Mouse (Mus musculus) liver, embryonic 15.5 days (tissue): ENCODE measurements around the gene Nosip. TPM values are rescaled to one million over a fixed set of nuclear protein-coding genes. Genes with fewer than 3 reads are reported as not detected.
"Not testable (repeated sequence)": the region's sequence is repeated elsewhere in the genome, so short reads cannot be mapped to it uniquely, and the experiment has no call there.

Experiments
- ATAC-seq: fragments of 200-750 bp; cut with Nextera tagmentation; 2 replicates; pipeline ENCODE4 v1.8.0; 2017; ENCODE audit warnings: moderate number of reproducible peaks, mild to moderate bottlenecking, moderate library complexity; ENCODE audit not compliant: insufficient read depth
- H3K27ac ChIP-seq: fragments of 300-500 bp; sonication (generic); replicated peaks from 2 replicates; pipeline ENCODE4 v1.5.1; 2015; ENCODE audit warnings: mild to moderate bottlenecking, inconsistent platforms
- H3K27me3 ChIP-seq: fragments of 300-500 bp; sonication (generic); 2 replicates; pipeline ENCODE4 v1.6.1; 2015; ENCODE audit warnings: mild to moderate bottlenecking, inconsistent platforms
- H3K36me3 ChIP-seq: fragments of 300-500 bp; sonication (generic); replicated peaks from 2 replicates; pipeline ENCODE4 v1.6.1; 2015; ENCODE audit warnings: moderate library complexity, mild to moderate bottlenecking, inconsistent platforms
- H3K4me1 ChIP-seq: fragments of 300-500 bp; sonication (generic); replicated peaks from 2 replicates; pipeline ENCODE4 v1.6.1; 2015; ENCODE audit warnings: inconsistent platforms
- H3K4me2 ChIP-seq: fragments of 300-500 bp; sonication (generic); 2 replicates; pipeline ENCODE4 v1.6.1; 2015; ENCODE audit warnings: moderate library complexity, mild to moderate bottlenecking, inconsistent platforms
- H3K4me3 ChIP-seq: fragments of 300-500 bp; sonication (generic); replicated peaks from 2 replicates; pipeline ENCODE4 v1.5.1; 2015; ENCODE audit warnings: mild to moderate bottlenecking, inconsistent platforms
- H3K9ac ChIP-seq: fragments of 300-500 bp; sonication (generic); 2 replicates; pipeline ENCODE4 v1.6.1; 2015; ENCODE audit warnings: moderate library complexity, mild to moderate bottlenecking, inconsistent platforms
- H3K9me3 ChIP-seq: fragments of 300-500 bp; sonication (generic); replicated peaks from 2 replicates; pipeline ENCODE4 v1.6.1; 2016; ENCODE audit warnings: inconsistent platforms
- WGBS: fragments of 180-500 bp; shearing (Covaris S2); methylation state at CpG from one replicate; pipeline ENCODE4 v1.1.7; 2015; ENCODE audit warnings: mixed read lengths; ENCODE audit not compliant: insufficient replicate concordance; 5-methylcytosine and 5-hydroxymethylcytosine counted together
- polyA plus RNA-seq: library from polyadenylated mRNA; unstranded; fragments of >200 nt; fragmentation: Nextera tagmentation; extraction: Ambion mirVana; gene quantifications from 2 replicates; pipeline ENCODE4 v1.2.1, GENCODE M21; 2015

Gene Nosip
- polyA plus RNA-seq, 1 experiment from 2014 or later, result 25.9 TPM

- ATAC-seq, result peak; percentile 84
- Histone ChIP-seq H3K4me2 (peak within 1 kb of the TSS; percentile 57), H3K9me3 (no peaks in the 10 kb centered on the region), H3K4me3 (peak within 1 kb of the TSS; percentile 42), H3K4me1 (peaks cover 21% of the 10 kb centered on the region), H3K36me3 (no peaks in the 10 kb centered on the region), H3K9ac (0 out of 2 replicates have a peak within 1 kb of the TSS, but pooled peaks have one; percentile 18), H3K27ac (peak within 1 kb of the TSS; percentile 78), H3K27me3 (no peaks in the 10 kb centered on the region)
- WGBS, result 44% methylated on average over 7 of the region's 7 CpGs
Observed at GRCm38 (mm10) chr7:45103652-45104180, 41.5 kb downstream of the Nosip start, which contains the start of gene Fcgrt. Gene Fcgrt, minus strand, starts transcription at chr7:45103851.

GRCm38 (mm10) chr7:45104941-45105340, 42.7 kb downstream of the Nosip start:
- H3K27ac ChIP-seq, result no peak overlapping the region
- no peaks in the 10 kb centered on the region for H3K27me3 ChIP-seq
- WGBS, result 65% methylated on average over 5 of the region's 5 CpGs
- no peak overlapping the region for H3K4me3 ChIP-seq
- peaks cover 21% of the 10 kb centered on the region for H3K4me1 ChIP-seq
- H3K9me3 ChIP-seq, result no peaks in the 10 kb centered on the region
- no peak overlapping the region for H3K4me2 ChIP-seq
- ATAC-seq, result no peak
- H3K36me3 ChIP-seq, result no peaks in the 10 kb centered on the region
- H3K9ac ChIP-seq, result no peak overlapping the region

- Histone ChIP-seq H3K27me3 (no peaks in the 10 kb centered on the region), H3K4me2 (no peak overlapping the region), H3K9me3 (no peaks in the 10 kb centered on the region), H3K9ac (no peak overlapping the region), H3K4me1 (peaks cover 21% of the 10 kb centered on the region), H3K27ac (no peak overlapping the region), H3K36me3 (no peaks in the 10 kb centered on the region), H3K4me3 (no peak overlapping the region)
- ATAC-seq, result no peak
- WGBS, result 65% methylated on average over 8 of the region's 8 CpGs
Observed at GRCm38 (mm10) chr7:45105491-45105890, 43.3 kb downstream of the Nosip start.

- H3K4me3 ChIP-seq, result no peak overlapping the region
- H3K27ac ChIP-seq, result no peak overlapping the region
- H3K9ac ChIP-seq, result no peak overlapping the region
- no peaks in the 10 kb centered on the region for H3K36me3 ChIP-seq
- 67% methylated on average over 6 of the region's 6 CpGs for WGBS
- no peaks in the 10 kb centered on the region for H3K9me3 ChIP-seq
- H3K4me2 ChIP-seq, result no peak overlapping the region
- no peaks in the 10 kb centered on the region for H3K27me3 ChIP-seq
- peaks cover 21% of the 10 kb centered on the region for H3K4me1 ChIP-seq
- ATAC-seq, result no peak
Observed at GRCm38 (mm10) chr7:45106441-45106840, 44.2 kb downstream of the Nosip start.

- no peak for ATAC-seq
- no peaks in the 10 kb centered on the region for H3K27me3 ChIP-seq
- H3K4me3 ChIP-seq, result no peak overlapping the region
- H3K27ac ChIP-seq, result no peak overlapping the region
- no peaks in the 10 kb centered on the region for H3K36me3 ChIP-seq
- no peaks in the 10 kb centered on the region for H3K9me3 ChIP-seq
- H3K4me2 ChIP-seq, result no peak overlapping the region
- H3K9ac ChIP-seq, result no peak overlapping the region
- 33% methylated on average over 5 of the region's 5 CpGs for WGBS
- H3K4me1 ChIP-seq, result peaks cover 25% of the 10 kb centered on the region
Observed at GRCm38 (mm10) chr7:45107052-45107645, 44.9 kb downstream of the Nosip start.

GRCm38 (mm10) chr7:45110089-45110488, 47.9 kb downstream of the Nosip start:
- not testable (repeated sequence) for ATAC-seq, H3K9ac ChIP-seq, H3K36me3 ChIP-seq, H3K27me3 ChIP-seq, H3K9me3 ChIP-seq, H3K4me3 ChIP-seq, H3K4me2 ChIP-seq, H3K27ac ChIP-seq
- 57% methylated on average over 4 of the region's 4 CpGs for WGBS
- H3K4me1 ChIP-seq, result peaks cover 23% of the 10 kb centered on the region

GRCm38 (mm10) chr7:45111940-45112339, 49.7 kb downstream of the Nosip start:
- H3K4me1 ChIP-seq, result peaks cover 23% of the 10 kb centered on the region
- no peak overlapping the region for H3K27ac ChIP-seq

GRCm38 (mm10) chr7:45112529-45112928, 50.3 kb downstream of the Nosip start:
- Histone ChIP-seq H3K27me3 (no peaks in the 10 kb centered on the region), H3K4me3 (no peak overlapping the region), H3K4me1 (peaks cover 24% of the 10 kb centered on the region), H3K36me3 (no peaks in the 10 kb centered on the region), H3K9ac (no peak overlapping the region), H3K4me2 (no peak overlapping the region), H3K9me3 (no peaks in the 10 kb centered on the region), H3K27ac (no peak overlapping the region)
- no peak for ATAC-seq
- WGBS, result 26% methylated on average over 3 of the region's 3 CpGs

More at GRCm38 (mm10) chr7:45111940-45112339, 49.7 kb downstream of the Nosip start:
- Histone ChIP-seq H3K4me2 (no peak overlapping the region), H3K4me3 (no peak overlapping the region), H3K9ac (no peak overlapping the region), H3K36me3 (no peaks in the 10 kb centered on the region), H3K9me3 (no peaks in the 10 kb centered on the region), H3K27me3 (no peaks in the 10 kb centered on the region)
- WGBS, result 64% methylated on average over 2 of the region's 2 CpGs
- ATAC-seq, result no peak

GRCm38 (mm10) chr7:45113476-45113875, 51.2 kb downstream of the Nosip start:
- whole genome bisulfite sequencing, result 17% methylated on average over 2 of the region's 2 CpGs
- H3K4me1 ChIP-seq, result peaks cover 29% of the 10 kb centered on the region

GRCm38 (mm10) chr7:45117566-45117965, 55.3 kb downstream of the Nosip start:
- no peak overlapping the region for H3K9ac ChIP-seq
- H3K27ac ChIP-seq, result no peak overlapping the region
- H3K4me2 ChIP-seq, result no peak overlapping the region
- WGBS, result 67% methylated on average over 8 of the region's 8 CpGs
- peaks cover 57% of the 10 kb centered on the region for H3K4me1 ChIP-seq
- H3K9me3 ChIP-seq, result no peaks in the 10 kb centered on the region
- H3K4me3 ChIP-seq, result no peak overlapping the region
- no peak for ATAC-seq
- peaks cover 37% of the 10 kb centered on the region for H3K36me3 ChIP-seq
- no peaks in the 10 kb centered on the region for H3K27me3 ChIP-seq

More at GRCm38 (mm10) chr7:45113476-45113875, 51.2 kb downstream of the Nosip start:
- H3K9ac ChIP-seq, result no peak overlapping the region
- no peaks in the 10 kb centered on the region for H3K27me3 ChIP-seq
- H3K4me3 ChIP-seq, result no peak overlapping the region
- H3K27ac ChIP-seq, result no peak overlapping the region
- H3K4me2 ChIP-seq, result no peak overlapping the region
- peak; percentile 18; the same call in 1 of the 2 replicates for ATAC-seq
- no peaks in the 10 kb centered on the region for H3K9me3 ChIP-seq
- H3K36me3 ChIP-seq, result no peaks in the 10 kb centered on the region

GRCm38 (mm10) chr7:45118336-45118735, 56.1 kb downstream of the Nosip start:
- Histone ChIP-seq H3K9ac (no peak overlapping the region), H3K4me3 (no peak overlapping the region), H3K27me3 (no peaks in the 10 kb centered on the region), H3K4me1 (peaks cover 58% of the 10 kb centered on the region), H3K4me2 (no peak overlapping the region), H3K9me3 (no peaks in the 10 kb centered on the region), H3K27ac (no peak overlapping the region), H3K36me3 (peaks cover 45% of the 10 kb centered on the region)
- ATAC-seq, result no peak
- 62% methylated on average over 6 of the region's 6 CpGs for WGBS
